Mouse (Mus musculus) heart, postnatal 0 days (tissue): ENCODE measurements at regions not wholly inside any gene's neighbourhood (a gene's known extent, or its start where the extent isn't known, plus 50 kb on each side); places are given as distances from the start of the nearest gene placed in this dataset.

Source experiments
- CTCF ChIP-seq: IDR thresholded peaks from 2 replicates; pipeline ENCODE4 v1.5.1; 2016; ENCODE audit warnings: antibody characterized with exemption, control low read depth, low read depth
- EP300 ChIP-seq: IDR thresholded peaks from 2 replicates; pipeline ENCODE4 v1.6.1; 2016; ENCODE audit warnings: antibody characterized with exemption, low read depth

DNA sequence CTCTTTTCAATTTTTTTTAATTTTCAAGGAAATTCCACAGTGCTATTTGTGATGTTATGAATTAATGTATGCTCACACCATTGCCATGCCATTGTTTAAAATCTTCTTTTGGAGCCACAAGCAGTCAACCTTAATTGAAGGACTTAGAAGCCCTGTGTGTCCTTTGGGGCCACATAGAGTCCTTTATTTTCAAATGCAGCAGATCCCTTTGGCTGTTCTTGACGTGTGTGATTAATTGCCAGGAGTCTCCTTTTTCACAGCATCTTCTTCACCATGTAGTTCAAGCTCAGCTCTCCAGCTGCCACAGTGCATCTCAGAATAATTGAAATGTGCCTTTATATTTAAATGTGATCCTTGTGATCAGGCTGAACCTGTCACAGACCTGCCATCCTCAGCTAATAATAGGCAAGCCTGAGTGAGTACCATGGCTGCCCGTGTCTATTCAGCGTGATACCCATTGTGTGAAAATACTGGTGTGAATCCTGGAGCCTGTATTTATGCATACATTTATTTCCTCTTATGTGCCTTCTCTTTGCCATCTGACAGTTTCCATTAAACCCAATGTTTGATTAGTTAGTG is 114.4 kb upstream of the Ndst4 start:
- TF ChIP-seq EP300 (no peak), CTCF (no peak)
